Mouse (Mus musculus): ENCODE results near the gene Cfap43.

DNA sequence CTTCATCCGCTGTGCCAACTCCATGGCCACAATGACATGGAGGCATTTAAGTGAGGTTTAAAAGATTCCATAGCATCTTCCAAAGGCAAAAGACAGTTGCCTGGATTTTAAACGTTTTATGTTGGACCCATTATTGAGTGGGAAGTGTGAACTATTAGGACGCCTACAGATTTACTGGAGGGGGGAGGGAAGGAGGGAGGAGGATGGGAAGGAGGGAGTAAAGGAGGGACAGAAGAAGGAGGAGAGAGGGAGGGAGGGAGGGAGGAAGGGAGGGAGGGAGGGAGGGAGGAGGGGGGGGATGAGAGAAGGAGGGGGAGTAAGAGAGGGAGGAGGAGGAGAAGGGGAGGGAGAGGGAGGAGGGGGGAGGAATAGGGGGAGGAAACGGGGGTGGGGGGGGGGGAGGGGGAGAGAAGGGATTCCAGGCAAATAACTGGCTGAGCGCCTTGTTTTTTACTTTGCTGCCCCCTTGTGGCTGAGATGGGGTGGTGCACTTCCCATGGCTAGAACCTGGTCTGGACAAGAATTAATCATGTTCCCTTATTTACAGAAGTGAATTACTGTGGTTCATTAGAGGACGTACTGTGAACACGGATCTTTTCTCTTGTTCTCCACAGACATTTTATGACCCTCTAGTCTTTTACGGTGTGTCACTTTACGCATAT lies 98.1 kb downstream of the Cfap43 start:
- TF ChIP-seq BHLHE40 (IDR thresholded peaks at IDR 0.05; ENCODE audit: low read depth, low read length) (no peak), POLR2A (IDR thresholded peaks at IDR 0.05; ENCODE audit: low read depth, low read length) (no peak), CHD1 (IDR thresholded peaks at IDR 0.05; ENCODE audit: low read depth, low read length) (no peak), CTCF (conservative IDR thresholded peaks at IDR 0.05 in 1 of 2, IDR thresholded peaks at IDR 0.05 in 1 of 2; ENCODE audit: low read depth in 2 of 2, low read length in 2 of 2) (peak; percentile 77 to 94), HCFC1 (IDR thresholded peaks at IDR 0.05; ENCODE audit: low read depth, low read length) (no peak), RCOR1 (conservative IDR thresholded peaks at IDR 0.05; ENCODE audit: low read depth, low read length) (no peak)
